Mouse (Mus musculus) liver, embryonic 15.5 days (tissue): Measurements from ENCODE around the gene Gm38431. TPM values are rescaled to one million over a fixed set of nuclear protein-coding genes. Genes with fewer than 3 reads are reported as not detected.
"Not testable (repeated sequence)": the region's sequence is repeated elsewhere in the genome, so short reads cannot be mapped to it uniquely, and the experiment has no call there.

Experiments
- ATAC-seq: fragments of 200-750 bp; cut with Nextera tagmentation; 2 replicates; pipeline ENCODE4 v1.8.0; 2017; ENCODE audit warnings: moderate number of reproducible peaks, mild to moderate bottlenecking, moderate library complexity; ENCODE audit not compliant: insufficient read depth
- H3K27ac ChIP-seq: fragments of 300-500 bp; sonication (generic); replicated peaks from 2 replicates; pipeline ENCODE4 v1.5.1; 2015; ENCODE audit warnings: mild to moderate bottlenecking, inconsistent platforms
- H3K27me3 ChIP-seq: fragments of 300-500 bp; sonication (generic); 2 replicates; pipeline ENCODE4 v1.6.1; 2015; ENCODE audit warnings: mild to moderate bottlenecking, inconsistent platforms
- H3K36me3 ChIP-seq: fragments of 300-500 bp; sonication (generic); replicated peaks from 2 replicates; pipeline ENCODE4 v1.6.1; 2015; ENCODE audit warnings: moderate library complexity, mild to moderate bottlenecking, inconsistent platforms
- H3K4me1 ChIP-seq: fragments of 300-500 bp; sonication (generic); replicated peaks from 2 replicates; pipeline ENCODE4 v1.6.1; 2015; ENCODE audit warnings: inconsistent platforms
- H3K4me2 ChIP-seq: fragments of 300-500 bp; sonication (generic); 2 replicates; pipeline ENCODE4 v1.6.1; 2015; ENCODE audit warnings: moderate library complexity, mild to moderate bottlenecking, inconsistent platforms
- H3K4me3 ChIP-seq: fragments of 300-500 bp; sonication (generic); replicated peaks from 2 replicates; pipeline ENCODE4 v1.5.1; 2015; ENCODE audit warnings: mild to moderate bottlenecking, inconsistent platforms
- H3K9ac ChIP-seq: fragments of 300-500 bp; sonication (generic); 2 replicates; pipeline ENCODE4 v1.6.1; 2015; ENCODE audit warnings: moderate library complexity, mild to moderate bottlenecking, inconsistent platforms
- H3K9me3 ChIP-seq: fragments of 300-500 bp; sonication (generic); replicated peaks from 2 replicates; pipeline ENCODE4 v1.6.1; 2016; ENCODE audit warnings: inconsistent platforms
- WGBS: fragments of 180-500 bp; shearing (Covaris S2); methylation state at CpG from one replicate; pipeline ENCODE4 v1.1.7; 2015; ENCODE audit warnings: mixed read lengths; ENCODE audit not compliant: insufficient replicate concordance; 5-methylcytosine and 5-hydroxymethylcytosine counted together
- polyA plus RNA-seq: library from polyadenylated mRNA; unstranded; fragments of >200 nt; fragmentation: Nextera tagmentation; extraction: Ambion mirVana; gene quantifications from 2 replicates; pipeline ENCODE4 v1.2.1, GENCODE M21; 2015

Gene Gm38431
- polyA plus RNA-seq, 1 experiment from 2014 or later = 1.9 TPM

- Histone ChIP-seq H3K9me3 (no peaks in the 10 kb centered on the region), H3K4me1 (peaks cover 33% of the 10 kb centered on the region), H3K27me3 (no peaks in the 10 kb centered on the region), H3K27ac (peak within 1 kb of the TSS; percentile 60), H3K36me3 (peaks cover 51% of the 10 kb centered on the region), H3K4me3 (peak within 1 kb of the TSS; percentile 90), H3K9ac (peak within 1 kb of the TSS; percentile 72), H3K4me2 (peak within 1 kb of the TSS; percentile 96)
- WGBS = 2% methylated on average over 58 of the region's 58 CpGs
- peak; percentile 86 for ATAC-seq
Observed at GRCm38 (mm10) chr9:21073044-21073840, 18.6 kb downstream of the Gm38431 start, which contains the start of the genes Gm49373 and Fdx1l. TSS of gene Gm49373 (minus strand) at chr9:21073096. TSS of gene Fdx1l (minus strand) at chr9:21073614.

GRCm38 (mm10) chr9:21072641-21073040, 19.2 kb downstream of the Gm38431 start:
- H3K4me1 ChIP-seq = peaks cover 33% of the 10 kb centered on the region
- H3K27ac ChIP-seq = peak overlapping the region; percentile 60
- peak overlapping the region; percentile 90 for H3K4me3 ChIP-seq
- 0 out of 2 replicates have a peak, but pooled peaks have one; percentile 10 for ATAC-seq
- WGBS = 7% methylated on average over 4 of the region's 4 CpGs
- peaks cover 51% of the 10 kb centered on the region for H3K36me3 ChIP-seq
- no peaks in the 10 kb centered on the region for H3K27me3 ChIP-seq
- H3K9ac ChIP-seq = peak overlapping the region; percentile 72
- H3K4me2 ChIP-seq = peak overlapping the region; percentile 96
- no peaks in the 10 kb centered on the region for H3K9me3 ChIP-seq

GRCm38 (mm10) chr9:21067006-21067684, 24.7 kb downstream of the Gm38431 start, which contains the start of gene Zglp1:
TSS of gene Zglp1 (minus strand) at chr9:21067093.
- Histone ChIP-seq H3K4me3 (no peak within 1 kb of the TSS), H3K27ac (no peak within 1 kb of the TSS), H3K4me1 (peaks cover 11% of the 10 kb centered on the region), H3K4me2 (no peak within 1 kb of the TSS), H3K9ac (no peak within 1 kb of the TSS), H3K36me3 (peaks cover 42% of the 10 kb centered on the region), H3K9me3 (no peaks in the 10 kb centered on the region), H3K27me3 (no peaks in the 10 kb centered on the region)
- ATAC-seq = no peak
- 82% methylated on average over 27 of the region's 27 CpGs for WGBS

GRCm38 (mm10) chr9:21062928-21063327, 28.9 kb downstream of the Gm38431 start:
- 84% methylated on average over 2 of the region's 2 CpGs for whole genome bisulfite sequencing
- H3K4me2 ChIP-seq = no peak overlapping the region
- H3K27me3 ChIP-seq = no peaks in the 10 kb centered on the region
- H3K4me3 ChIP-seq = no peak overlapping the region
- no peak overlapping the region for H3K27ac ChIP-seq
- 0 out of 2 replicates have a peak, but pooled peaks cover 4% of the 10 kb centered on the region for H3K4me1 ChIP-seq
- no peak overlapping the region for H3K9ac ChIP-seq
- H3K36me3 ChIP-seq = peaks cover 33% of the 10 kb centered on the region
- no peak for ATAC-seq
- no peaks in the 10 kb centered on the region for H3K9me3 ChIP-seq

GRCm38 (mm10) chr9:21051578-21051977, 40.2 kb downstream of the Gm38431 start:
- 34% methylated on average over 10 of the region's 10 CpGs for WGBS
- H3K4me3 ChIP-seq = no peak overlapping the region
- H3K27ac ChIP-seq = no peak overlapping the region
- H3K36me3 ChIP-seq = no peaks in the 10 kb centered on the region
- H3K9me3 ChIP-seq = no peaks in the 10 kb centered on the region
- peak overlapping the region; percentile 16; the same call in 1 of the 2 replicates for H3K4me2 ChIP-seq
- peaks cover 10% of the 10 kb centered on the region for H3K4me1 ChIP-seq
- H3K27me3 ChIP-seq = peaks cover 22% of the 10 kb centered on the region; the same call in 1 of the 2 replicates
- ATAC-seq = peak; percentile 68
- peak overlapping the region; percentile 25; the same call in 1 of the 2 replicates for H3K9ac ChIP-seq

- Histone ChIP-seq H3K4me1 (peaks cover 17% of the 10 kb centered on the region), H3K36me3 (no peaks in the 10 kb centered on the region), H3K27ac (no peak overlapping the region), H3K4me2 (no peak overlapping the region), H3K9me3 (no peaks in the 10 kb centered on the region), H3K4me3 (no peak overlapping the region), H3K9ac (no peak overlapping the region), H3K27me3 (peaks cover 7% of the 10 kb centered on the region; the same call in 1 of the 2 replicates)
- no peak for ATAC-seq
- 51% methylated on average over 3 of the region's 3 CpGs for WGBS
Observed at GRCm38 (mm10) chr9:21045235-21045634, 46.6 kb downstream of the Gm38431 start.

- not testable (repeated sequence) for H3K9ac ChIP-seq, ATAC-seq, H3K9me3 ChIP-seq, H3K4me3 ChIP-seq, H3K27me3 ChIP-seq, H3K4me2 ChIP-seq, H3K36me3 ChIP-seq, H3K27ac ChIP-seq
- H3K4me1 ChIP-seq = peaks cover 21% of the 10 kb centered on the region
- 45% methylated on average over 1 of the region's 1 CpGs for WGBS
Observed at GRCm38 (mm10) chr9:21044785-21045184, 47.0 kb downstream of the Gm38431 start.

- peaks cover 22% of the 10 kb centered on the region for H3K27me3 ChIP-seq
- 37% methylated on average over 4 of the region's 4 CpGs for WGBS
- H3K4me3 ChIP-seq = no peak overlapping the region
- no peak overlapping the region for H3K27ac ChIP-seq
- no peaks in the 10 kb centered on the region for H3K36me3 ChIP-seq
- H3K9ac ChIP-seq = no peak overlapping the region
- no peaks in the 10 kb centered on the region for H3K9me3 ChIP-seq
- peaks cover 32% of the 10 kb centered on the region for H3K4me1 ChIP-seq
- H3K4me2 ChIP-seq = no peak overlapping the region
- no peak for ATAC-seq
Observed at GRCm38 (mm10) chr9:21043563-21043962, 48.2 kb downstream of the Gm38431 start.

- H3K4me2 ChIP-seq = no peak overlapping the region
- H3K4me1 ChIP-seq = peaks cover 51% of the 10 kb centered on the region
- H3K27ac ChIP-seq = no peak overlapping the region
- ATAC-seq = no peak
- WGBS = 34% methylated on average over 4 of the region's 4 CpGs
- H3K27me3 ChIP-seq = peaks cover 44% of the 10 kb centered on the region
- no peaks in the 10 kb centered on the region for H3K9me3 ChIP-seq
- H3K36me3 ChIP-seq = no peaks in the 10 kb centered on the region
- H3K9ac ChIP-seq = no peak overlapping the region
- H3K4me3 ChIP-seq = no peak overlapping the region
Observed at GRCm38 (mm10) chr9:21041308-21041707, 50.5 kb downstream of the Gm38431 start.

GRCm38 (mm10) chr9:21039779-21040178, 52.0 kb downstream of the Gm38431 start:
- Histone ChIP-seq H3K36me3 (no peaks in the 10 kb centered on the region; the same call in 1 of the 2 replicates), H3K9ac (no peak overlapping the region), H3K9me3 (no peaks in the 10 kb centered on the region), H3K27me3 (peaks cover 56% of the 10 kb centered on the region), H3K4me1 (peaks cover 65% of the 10 kb centered on the region), H3K4me3 (no peak overlapping the region), H3K4me2 (peak overlapping the region; percentile 44), H3K27ac (peak overlapping the region; percentile 61)
- WGBS = 29% methylated on average over 3 of the region's 3 CpGs
- ATAC-seq = peak; percentile 78

GRCm38 (mm10) chr9:21037481-21037891, 54.3 kb downstream of the Gm38431 start:
- ATAC-seq = no peak
- Histone ChIP-seq H3K27ac (no peak overlapping the region), H3K9ac (no peak overlapping the region), H3K36me3 (no peaks in the 10 kb centered on the region; the same call in 1 of the 2 replicates), H3K4me1 (peaks cover 82% of the 10 kb centered on the region), H3K4me3 (peak overlapping the region; percentile 34), H3K27me3 (peaks cover 79% of the 10 kb centered on the region), H3K9me3 (no peaks in the 10 kb centered on the region), H3K4me2 (peak overlapping the region; percentile 48)
- 6% methylated on average over 31 of the region's 31 CpGs for WGBS
